Mouse (Mus musculus) urinary bladder, postnatal 4 days (tissue): ENCODE results near the gene Thegl.
A peak's percentile ranks its signal among the peaks of the same experiment; 100 is the strongest.
"Not testable (repeated sequence)": the region's sequence is repeated elsewhere in the genome, so short reads cannot be mapped to it uniquely, and the experiment has no call there.

Experiments used
- DNase-seq, 2 experiments: peaks; one replicate each; pipeline ENCODE4 v3.0.0; 2021 to 2022; ENCODE audit warnings: low spot score in 2 of 2

The Thegl gene

DNA sequence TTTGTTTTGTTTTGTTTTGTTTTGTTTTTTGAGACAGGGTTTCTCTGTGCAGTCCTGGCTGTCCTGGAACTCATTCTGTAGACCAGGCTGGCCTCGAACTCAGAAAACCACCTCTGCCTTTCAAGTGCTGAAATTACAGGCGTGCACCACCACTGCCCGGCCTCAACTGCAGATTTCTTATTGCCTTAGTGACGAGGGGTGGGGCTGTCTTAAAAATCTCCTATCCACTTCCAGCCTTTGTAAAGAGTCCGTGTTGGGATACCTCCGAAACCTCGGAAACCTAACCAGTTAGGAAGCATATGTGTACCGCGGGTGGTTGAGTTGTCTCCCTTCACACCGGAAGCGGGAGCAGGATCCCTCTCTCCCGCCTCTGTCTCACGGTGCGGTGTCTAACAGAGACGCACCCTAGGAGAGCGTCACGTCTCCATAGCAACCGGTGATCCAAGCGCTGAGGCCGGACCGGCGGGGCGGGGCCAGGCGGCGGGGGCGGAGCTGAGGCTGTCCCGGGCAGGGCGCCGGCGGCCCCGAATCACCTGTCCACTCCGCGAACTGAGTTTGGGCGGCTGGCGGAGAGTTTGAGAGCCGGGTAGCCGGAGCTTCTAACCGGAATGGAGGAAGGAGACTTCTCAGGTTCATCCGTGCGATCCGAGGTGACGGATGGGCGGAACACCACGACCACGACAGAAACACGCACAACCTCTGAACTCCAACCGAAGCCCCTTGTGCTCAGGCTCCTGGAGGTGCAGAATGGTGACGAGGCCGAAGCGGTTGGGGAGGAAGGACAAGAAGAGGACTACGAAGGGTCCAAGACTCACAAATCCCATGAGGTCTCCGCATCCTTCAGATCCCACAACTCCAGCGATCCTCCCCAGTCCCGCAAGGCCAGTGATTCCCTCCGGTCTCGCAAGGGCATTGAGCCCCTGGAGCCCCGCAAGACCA is at the start of gene Thegl:
Gene Thegl, plus strand, starts transcription at position 480 of the 939 bp plus-strand sequence.
- peak; percentile 63 to 81 for DNase-seq

GRCm38 (mm10) chr5:76969250-76969649 is 46.6 kb upstream of the Thegl start:
- no peak for DNase-seq

DNA sequence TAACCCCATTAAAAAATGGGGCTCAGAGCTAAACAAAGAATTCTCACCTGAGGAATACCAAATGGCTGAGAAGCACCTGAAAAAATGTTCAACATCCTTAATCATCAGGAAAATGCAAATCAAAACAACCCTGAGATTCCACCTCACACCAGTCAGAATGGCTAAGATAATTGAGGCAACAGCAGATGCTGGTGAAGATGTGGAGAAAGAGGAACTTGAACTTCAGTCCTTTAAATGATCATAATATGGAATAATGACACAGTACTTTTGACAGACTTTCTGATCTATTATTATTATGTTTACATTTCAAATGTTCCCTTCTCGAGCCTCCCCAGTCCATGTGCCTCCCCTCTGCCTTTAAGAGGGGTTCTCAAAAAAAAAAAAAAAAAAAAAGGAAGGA is 44.7 kb upstream of the Thegl start:
- DNase-seq, result not testable (repeated sequence)

GRCm38 (mm10) chr5:76973488-76973887 is 42.3 kb upstream of the Thegl start:
- no peak for DNase-seq

DNA sequence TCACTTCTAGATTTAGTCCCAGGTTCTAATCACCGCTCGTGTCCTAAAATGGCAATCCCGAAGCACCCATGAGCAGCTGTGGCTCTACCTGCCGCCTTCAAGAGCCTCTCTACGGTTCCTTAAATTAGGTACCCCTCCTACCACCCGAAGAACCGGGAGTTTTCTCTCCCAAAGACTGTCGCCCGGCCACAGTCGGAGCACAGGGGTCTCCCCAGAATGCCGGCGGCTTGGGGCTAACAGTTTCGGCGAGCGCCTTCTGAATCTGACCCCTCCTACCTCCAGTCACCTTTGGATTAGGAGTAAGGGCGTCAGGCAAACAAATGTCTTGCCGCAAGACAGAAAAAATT is 41.6 kb upstream of the Thegl start:
- DNase-seq, result no peak

DNA sequence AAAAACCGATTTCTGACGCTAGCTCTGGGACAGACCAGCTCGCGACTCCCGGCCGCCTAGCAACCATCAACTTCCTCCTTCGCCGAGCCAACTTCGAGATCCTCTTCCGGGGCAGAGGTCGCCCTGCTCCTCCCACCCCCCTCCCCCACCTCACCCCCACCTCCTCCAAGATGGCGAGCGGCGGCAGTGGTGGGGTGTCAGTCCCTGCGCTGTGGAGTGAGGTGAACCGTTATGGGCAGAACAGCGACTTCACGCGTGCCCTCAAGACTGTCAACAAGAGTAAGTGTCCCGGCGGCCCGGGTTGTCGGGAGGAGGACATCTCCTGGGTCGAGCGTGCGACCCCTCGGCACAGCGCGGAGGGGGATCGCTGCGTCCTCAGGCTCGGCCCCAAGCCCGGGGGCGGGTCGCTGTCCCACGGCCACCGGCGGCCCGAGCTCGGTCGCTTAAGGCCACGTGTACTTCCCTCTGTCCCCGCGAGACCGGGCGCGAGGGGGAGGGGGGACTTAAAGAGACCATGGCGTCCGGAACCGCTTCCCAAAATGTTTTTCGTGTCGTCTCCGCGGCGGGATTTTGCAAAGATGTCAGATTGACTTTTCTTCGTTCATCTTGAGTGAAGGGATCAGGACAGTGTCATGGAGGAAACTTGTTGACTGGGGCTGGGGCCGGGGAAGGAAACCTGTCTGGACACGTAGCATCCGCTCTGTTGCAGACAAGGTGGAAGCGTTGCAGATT is 41.1 kb upstream of the Thegl start, which contains the start of gene Srp72:
Gene Srp72, plus strand, starts transcription at position 130 of the 732 bp plus-strand sequence.
- DNase-seq, result peak; percentile 77 to 89

GRCm38 (mm10) chr5:76975736-76976135 is 40.1 kb upstream of the Thegl start:
- DNase-seq, result no peak

DNA sequence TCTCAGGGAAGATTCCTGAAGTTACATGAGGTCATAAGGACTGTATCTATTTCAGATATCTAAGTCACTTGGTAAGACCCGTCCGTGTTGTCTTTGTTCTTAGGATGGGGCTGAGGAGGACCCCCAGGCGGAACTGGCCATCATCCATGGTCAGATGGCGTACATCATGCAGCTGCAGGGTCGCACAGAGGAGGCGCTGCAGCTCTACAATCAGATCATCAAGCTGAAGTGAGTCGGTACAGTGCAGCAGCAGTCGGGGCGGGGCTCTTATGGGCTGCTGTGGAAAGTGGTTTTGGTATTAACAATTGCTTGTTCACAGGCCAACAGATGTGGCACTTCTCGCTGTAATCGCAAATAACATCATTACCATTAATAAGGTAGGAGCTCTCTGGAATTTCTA is 31.8 kb upstream of the Thegl start:
- no peak for DNase-seq

GRCm38 (mm10) chr5:76990789-76991188 is 25.0 kb upstream of the Thegl start:
- DNase-seq, result no peak

DNA sequence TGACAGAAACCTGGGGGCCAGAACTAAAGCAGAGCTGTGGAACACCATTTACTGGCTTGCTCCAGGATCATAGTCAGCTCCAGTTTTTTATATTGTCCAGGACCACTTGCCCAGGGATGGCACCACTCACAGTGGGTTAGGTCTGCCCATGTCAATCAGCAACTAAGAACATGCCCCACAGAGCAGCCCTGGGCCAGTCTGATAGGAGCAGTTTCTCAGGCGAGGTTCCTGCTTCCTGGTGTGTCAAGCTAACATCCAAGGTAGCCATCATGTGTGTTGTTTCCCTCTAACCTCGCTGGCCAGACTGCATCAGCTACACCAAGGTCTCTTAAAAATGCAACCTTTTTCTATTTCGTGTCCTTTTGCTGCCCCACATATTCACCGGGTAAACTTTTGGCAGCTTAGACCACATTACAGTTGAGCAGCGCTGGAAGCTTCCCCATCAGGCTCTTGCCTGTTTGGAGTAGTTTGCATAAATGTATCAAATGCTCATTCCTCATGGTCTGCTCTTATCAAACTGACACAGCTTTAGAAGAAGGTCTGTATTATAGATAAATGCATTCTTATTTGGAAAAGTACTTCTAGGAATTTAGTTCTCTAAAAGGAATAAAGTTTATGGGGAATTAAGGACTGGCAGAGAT is 22.5 kb upstream of the Thegl start:
- no peak for DNase-seq

- DNase-seq, result no peak
These were observed 17.4 kb upstream of the Thegl start for GRCm38 (mm10) chr5:76998416-76998815.

- no peak for DNase-seq
These were observed 14.6 kb upstream of the Thegl start for GRCm38 (mm10) chr5:77001192-77001591.

DNA sequence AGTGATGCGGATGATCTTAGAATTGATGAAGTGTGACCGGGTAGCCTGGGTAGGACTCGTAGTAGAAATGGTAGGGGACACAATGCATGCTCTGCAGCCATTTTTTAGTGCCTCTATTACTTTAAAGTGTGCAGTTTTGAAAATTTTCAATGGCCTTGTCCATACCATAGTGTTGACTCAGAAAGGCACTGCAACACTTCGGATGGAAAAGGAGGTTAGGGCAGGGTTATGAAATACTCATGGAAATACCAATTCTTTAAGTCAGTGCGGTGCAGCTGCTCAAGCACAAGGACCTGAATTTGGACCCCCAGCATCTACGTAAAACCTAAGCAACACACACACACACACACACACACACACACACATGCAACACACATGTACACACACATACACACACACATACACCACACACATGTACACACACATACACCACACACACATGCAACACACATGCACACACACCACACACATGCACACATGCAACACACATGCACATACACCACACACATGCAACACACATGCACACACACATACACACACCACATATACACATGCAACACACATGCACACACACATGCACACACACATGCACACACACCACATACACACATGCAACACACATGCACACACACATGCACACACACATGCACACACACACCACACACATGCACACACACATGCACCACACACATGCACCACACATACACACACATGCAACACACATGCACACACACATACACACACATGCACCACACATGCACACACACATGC is 11.6 kb upstream of the Thegl start, which contains the start of gene Arl9:
Gene Arl9, plus strand, starts transcription at position 5 of the 771 bp plus-strand sequence.
- no peak for DNase-seq

DNA sequence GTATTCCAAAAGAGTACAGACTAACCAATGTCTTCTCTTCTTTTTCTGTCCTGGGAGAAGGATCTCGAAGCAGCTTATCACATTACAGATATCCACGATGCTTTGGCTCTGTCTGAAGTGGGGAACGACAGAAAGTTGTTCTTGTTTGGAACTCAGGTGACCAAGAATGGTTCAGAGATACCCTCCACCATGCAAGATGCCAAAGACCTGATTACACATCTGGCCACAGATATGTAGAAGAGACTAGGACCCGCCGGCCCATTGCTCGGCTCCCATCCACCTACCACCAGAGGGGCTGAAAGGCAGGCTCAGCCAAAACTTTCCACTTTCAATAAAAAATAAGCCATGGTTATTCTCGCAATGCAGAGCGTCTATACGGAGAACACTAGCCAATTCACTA is 5.5 kb upstream of the Thegl start:
- DNase-seq, result no peak

DNA sequence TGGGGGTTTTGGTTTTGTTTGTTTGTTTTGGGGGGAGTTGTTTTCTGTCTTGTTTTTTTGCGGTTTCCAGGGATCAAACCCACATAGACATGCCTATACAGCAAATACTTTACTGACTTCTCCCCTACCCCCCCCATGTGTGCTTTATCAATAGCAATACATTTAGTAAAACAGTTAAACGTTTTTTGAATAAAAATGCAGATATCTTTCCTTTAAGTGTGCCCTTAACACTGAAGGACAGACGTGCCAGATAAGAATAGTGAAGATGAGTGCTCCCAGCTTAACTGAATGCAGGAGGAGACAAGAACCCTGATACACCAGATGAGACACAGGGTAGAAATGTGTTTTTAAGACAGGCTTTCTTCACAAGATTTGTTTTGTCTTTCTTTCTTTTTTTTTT is 4.7 kb upstream of the Thegl start:
- no peak for DNase-seq

DNA sequence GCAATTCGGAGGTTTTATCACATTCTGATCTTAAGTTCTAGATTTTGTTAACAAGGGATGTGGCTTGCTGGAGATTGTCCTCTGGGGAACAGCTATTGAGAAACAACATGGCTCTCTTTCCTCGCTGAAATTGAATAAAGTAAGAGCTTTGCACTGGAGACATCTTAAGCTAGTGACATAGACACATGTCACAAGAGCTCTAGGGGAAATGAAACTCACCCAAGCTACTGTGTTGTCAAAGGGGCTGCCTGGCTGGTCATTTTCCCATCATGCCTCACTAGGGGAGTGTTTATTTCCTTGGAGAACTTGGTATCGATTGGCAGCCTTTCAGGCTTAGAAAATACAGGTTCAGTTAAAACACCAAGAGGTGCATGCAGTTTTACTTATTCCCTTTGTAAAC is 2.7 kb upstream of the Thegl start:
- no peak for DNase-seq

GRCm38 (mm10) chr5:77028034-77028433 is 12.2 kb downstream of the Thegl start:
- no peak for DNase-seq

DNA sequence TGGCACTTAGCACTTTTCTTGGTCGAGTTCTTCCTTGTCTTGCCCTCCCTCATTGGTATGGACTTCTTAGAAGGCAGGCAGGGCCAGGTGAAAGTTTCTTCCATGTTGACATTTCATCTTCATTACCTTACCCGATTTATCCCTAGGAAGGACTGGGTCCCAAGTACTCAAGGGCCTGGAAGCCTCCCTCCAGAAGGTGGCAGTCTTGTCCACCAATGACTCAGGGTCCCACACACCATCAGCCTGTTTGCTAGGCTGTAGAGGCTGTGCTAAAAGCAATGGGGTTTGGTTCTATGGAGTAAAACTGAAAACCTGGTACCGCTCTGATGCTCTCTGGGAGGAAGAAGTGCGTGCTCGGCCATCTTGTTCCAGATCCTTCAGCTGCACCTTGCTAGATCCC is 13.9 kb downstream of the Thegl start:
- peak in 1 of 2 experiments; percentile 21 for DNase-seq

GRCm38 (mm10) chr5:77035101-77035500 is 19.3 kb downstream of the Thegl start:
- DNase-seq, result not testable (repeated sequence)

GRCm38 (mm10) chr5:77038451-77038850 is 22.6 kb downstream of the Thegl start:
- DNase-seq, result no peak

- no peak for DNase-seq
These were observed 23.6 kb downstream of the Thegl start for GRCm38 (mm10) chr5:77039391-77039790.
